Mouse (Mus musculus) activated CD4-positive, CD25-positive, alpha-beta regulatory T cell (primary cell): Measurements from ENCODE around the gene Ldb1. TPM values are rescaled to one million over a fixed set of nuclear protein-coding genes. Genes with fewer than 3 reads are reported as not detected.

Experiments
- polyA plus RNA-seq, 2 experiments: library from polyadenylated mRNA; unstranded; fragments of 100-300 nt; shearing (Covaris generic); gene quantifications; one replicate each; pipeline ENCODE4 v1.2.1; 2017

The Ldb1 gene
- polyA plus RNA-seq, result 100 to 1,000 TPM; 196 to 260 TPM

DNA sequence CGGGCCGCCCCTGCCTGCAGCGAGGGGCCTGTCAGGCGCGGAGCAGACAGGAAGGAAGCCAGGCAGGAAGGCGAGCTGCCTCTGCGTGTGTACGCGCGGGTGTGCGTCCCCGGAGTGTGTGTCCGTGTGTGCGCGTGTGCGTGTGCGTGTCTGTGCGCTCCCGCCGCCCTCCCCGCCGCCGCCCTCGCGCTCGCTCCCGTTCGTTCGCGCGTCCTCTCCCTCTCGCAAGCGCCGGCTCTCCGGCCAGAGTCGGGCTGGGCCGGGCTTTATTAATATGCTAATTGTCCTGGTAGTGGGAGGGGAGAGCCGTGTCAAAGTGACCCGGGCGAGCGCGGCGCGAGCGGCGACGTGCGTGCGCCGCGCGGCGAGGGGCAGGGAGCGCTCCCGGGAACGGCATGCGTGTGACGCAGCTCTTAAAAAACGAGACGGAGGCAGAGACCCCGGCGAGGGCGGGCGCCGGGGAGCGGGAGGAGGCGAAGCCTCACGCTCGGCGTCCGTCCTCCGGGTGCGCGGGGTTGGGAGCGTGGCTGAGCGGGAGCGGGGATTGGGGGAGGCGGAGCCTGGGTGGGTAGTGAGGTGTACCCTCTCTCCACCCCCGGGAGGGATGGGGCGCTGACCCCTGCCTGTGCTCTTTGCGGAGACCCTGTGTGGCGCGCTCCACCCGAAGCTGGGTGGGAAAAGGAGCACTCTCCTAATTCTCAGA, at the start of gene Ldb1:
Gene Ldb1 (minus strand): TSS at position 222 of the 703 bp plus-strand sequence.

DNA sequence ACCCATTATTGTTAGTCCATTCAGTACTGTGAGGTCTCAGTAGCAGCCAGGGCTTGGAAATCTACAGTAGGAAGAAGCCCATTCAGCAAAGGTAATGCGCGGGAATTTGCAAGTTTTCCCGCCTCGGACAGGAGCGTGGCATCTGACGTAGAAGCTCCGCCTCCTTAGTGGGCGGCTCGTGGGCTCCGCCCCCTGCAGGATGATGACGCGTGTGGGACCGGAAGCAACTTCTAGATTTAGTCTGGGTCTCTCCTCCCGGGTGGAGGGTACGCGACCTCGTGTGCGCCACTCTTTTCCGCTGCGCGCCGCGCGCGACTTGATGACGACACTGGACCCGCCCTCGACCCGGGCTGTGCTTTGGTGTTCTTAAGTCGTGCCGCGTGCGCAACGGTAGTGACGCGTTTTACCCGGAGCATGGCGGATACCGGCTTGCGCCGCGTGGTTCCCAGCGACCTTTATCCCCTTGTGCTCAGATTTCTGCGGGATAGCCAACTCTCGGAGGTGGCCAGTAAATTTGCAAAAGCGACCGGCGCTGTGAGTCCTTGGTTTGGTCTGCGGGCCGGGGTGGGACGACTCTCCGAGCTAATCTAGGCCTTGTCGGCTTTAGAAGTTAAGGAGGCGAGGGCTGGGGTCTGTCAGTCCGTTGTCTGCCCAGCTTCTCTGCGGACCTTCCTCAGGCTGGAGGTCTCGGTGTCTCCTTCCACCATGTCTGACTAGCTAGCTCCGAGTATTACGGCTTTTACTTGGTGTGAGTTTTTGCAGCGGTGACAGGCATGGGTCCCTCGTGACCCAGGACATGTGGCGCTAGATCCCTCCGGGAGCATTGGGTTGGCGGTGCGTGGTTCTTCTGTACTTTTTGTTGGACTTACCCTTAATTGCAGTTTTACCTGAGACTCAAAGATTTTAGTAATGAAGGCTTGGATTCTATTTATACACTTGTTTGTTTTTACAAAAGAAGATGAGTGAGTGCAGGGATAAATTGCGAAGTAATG, 30.9 kb upstream of the Ldb1 start, which contains the start of gene Nolc1:
Gene Nolc1 (plus strand): TSS at position 248 of the 992 bp plus-strand sequence.

DNA sequence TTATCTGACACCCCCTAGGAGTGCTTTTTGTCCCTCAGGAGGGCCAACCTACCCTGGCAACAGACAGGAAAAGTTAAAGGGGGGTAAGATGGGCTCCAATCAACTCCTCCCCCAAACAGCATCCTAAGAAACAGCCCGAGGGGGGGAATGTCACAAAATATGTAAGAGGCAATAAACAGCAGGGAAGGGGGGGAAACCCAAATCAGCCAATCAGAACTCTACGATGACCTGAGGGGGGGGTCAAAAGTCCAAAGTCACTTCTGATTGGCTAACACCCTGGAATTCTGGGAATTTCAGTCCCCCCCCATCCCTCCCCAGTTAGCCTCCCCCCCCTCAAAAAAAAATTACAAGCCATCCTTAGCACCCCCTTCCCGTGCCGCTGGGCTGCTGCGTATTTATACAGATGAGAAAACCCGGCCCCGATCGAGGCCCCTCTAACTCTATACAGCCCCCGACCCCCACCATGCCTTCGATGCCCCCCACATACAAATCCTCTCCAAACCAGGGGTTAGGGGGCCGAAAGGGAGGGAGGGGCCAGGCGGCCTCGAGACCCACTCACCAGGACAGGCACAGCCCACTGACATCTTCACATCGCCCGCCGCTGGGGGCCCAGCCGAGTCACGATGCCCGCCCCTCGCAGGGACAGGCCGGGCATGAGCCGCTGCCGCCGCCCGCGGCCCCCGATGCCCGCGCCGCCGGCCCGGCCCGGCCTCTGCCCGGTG, 582 bp downstream of the Ldb1 start, which contains the start of gene Pprc1:
Gene Pprc1 (plus strand): TSS at position 616 of the 722 bp plus-strand sequence.

GRCm38 (mm10) chr19:46003371-46004226, 41.4 kb downstream of the Ldb1 start, which contains the start of gene Hps6:
Hps6 (plus strand) TSS chr19:46003508.

DNA sequence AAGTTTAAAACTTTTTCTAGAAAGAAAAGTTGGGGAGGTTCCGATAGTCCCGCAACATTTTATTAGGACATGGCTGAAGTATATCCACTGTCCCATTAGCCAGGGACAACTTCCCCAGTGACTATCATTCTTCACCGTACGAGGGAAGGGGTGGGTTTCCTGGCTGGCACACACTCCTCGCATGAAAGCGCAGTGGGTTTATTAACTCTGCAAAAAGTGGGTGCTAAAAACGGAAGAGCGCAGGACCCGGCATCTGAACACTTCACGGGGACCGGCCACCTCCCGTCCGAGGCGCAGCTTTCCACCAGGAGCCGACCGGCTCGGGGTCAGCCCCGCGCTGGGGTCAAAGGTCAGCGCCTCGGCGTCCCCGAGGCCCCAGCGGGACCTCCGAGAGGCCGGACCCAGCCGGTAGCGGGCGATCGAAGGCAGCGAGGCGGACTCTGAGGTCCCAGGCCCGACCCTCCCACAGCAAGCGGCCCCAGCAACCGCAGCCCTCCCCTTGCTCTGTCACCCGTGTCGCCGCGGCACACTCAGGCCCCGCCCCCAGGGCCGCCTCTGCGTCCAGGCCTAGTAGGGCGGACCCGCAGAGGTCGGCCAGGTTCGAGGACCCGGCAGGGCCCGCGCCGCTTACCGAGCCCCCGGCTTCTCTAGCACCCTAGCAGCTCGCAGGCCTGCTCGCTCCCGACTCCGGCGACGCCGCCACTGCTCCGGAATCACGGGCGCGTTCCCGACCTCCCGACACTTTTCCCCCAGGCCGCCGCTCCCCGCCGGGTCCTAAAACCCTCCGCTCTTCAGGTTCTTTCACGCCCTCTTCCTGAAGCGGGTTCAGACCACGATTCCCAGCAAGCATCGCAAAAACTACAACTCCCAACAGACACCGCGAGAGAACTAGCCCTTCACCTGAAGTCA, 47.0 kb downstream of the Ldb1 start, which contains the start of gene Armh3:
Gene Armh3 (minus strand): TSS at position 704 of the 909 bp plus-strand sequence.

Other genes with a start within 250 kb of the Ldb1 start
- 10 to 100 TPM in 1 of 2 experiments, 1 to 10 TPM in 1; 8.6 to 14.1 TPM for gene Kcnip2, start 229.2 kb downstream of the Ldb1 start, polyA plus RNA-seq
- 10 to 100 TPM; 11.7 to 14.4 TPM for gene Armh3, start 46.7 kb downstream of the Ldb1 start, polyA plus RNA-seq
- gene Hps6, start 41.7 kb downstream of the Ldb1 start, polyA plus RNA-seq, result 10 to 100 TPM in 1 of 2 experiments, 1 to 10 TPM in 1; 5.3 to 16.7 TPM
- 10 to 100 TPM; 30.4 to 37.5 TPM for gene Pprc1, start 328 bp downstream of the Ldb1 start, polyA plus RNA-seq
- 10 to 100 TPM; 72.4 to 90.9 TPM for gene Nolc1, start 30.6 kb upstream of the Ldb1 start, polyA plus RNA-seq
- gene Elovl3, start 86.7 kb upstream of the Ldb1 start, polyA plus RNA-seq, result not detected
- gene Pitx3, start 103.1 kb upstream of the Ldb1 start, polyA plus RNA-seq, result not detected
- 10 to 100 TPM; 33.4 to 58.0 TPM for gene Gbf1, start 107.3 kb upstream of the Ldb1 start, polyA plus RNA-seq